Mouse (Mus musculus) heart, embryonic 13.5 days (tissue): ENCODE data around the gene Eid3. TPM values are rescaled to one million over a fixed set of nuclear protein-coding genes. Genes with fewer than 3 reads are reported as not detected.

Source experiments
- ATAC-seq: fragments of 200-750 bp; cut with Nextera tagmentation; 2 replicates; pipeline ENCODE4 v1.8.0; 2017; ENCODE audit warnings: moderate TSS enrichment; ENCODE audit not compliant: insufficient number of reproducible peaks, low FRiP score, low TSS enrichment; ENCODE audit errors: extremely low read depth
- H3K27ac ChIP-seq: fragments of 300-500 bp; sonication (generic); replicated peaks from 2 replicates; pipeline ENCODE4 v1.5.1; 2015; ENCODE audit warnings: moderate library complexity, mild to moderate bottlenecking, inconsistent platforms
- H3K27me3 ChIP-seq: fragments of 300-500 bp; sonication (generic); replicated peaks from 2 replicates; pipeline ENCODE4 v1.6.1; 2015; ENCODE audit warnings: mild to moderate bottlenecking, inconsistent platforms
- H3K36me3 ChIP-seq: fragments of 300-500 bp; sonication (generic); 2 replicates; pipeline ENCODE4 v1.6.1; 2015; ENCODE audit warnings: mild to moderate bottlenecking, inconsistent platforms
- H3K4me1 ChIP-seq: fragments of 300-500 bp; sonication (generic); 2 replicates; pipeline ENCODE4 v1.6.1; 2015; ENCODE audit warnings: inconsistent platforms
- H3K4me2 ChIP-seq: fragments of 300-500 bp; sonication (generic); 2 replicates; pipeline ENCODE4 v1.6.1; 2015; ENCODE audit warnings: inconsistent platforms, mild to moderate bottlenecking, moderate library complexity
- H3K4me3 ChIP-seq: fragments of 300-500 bp; sonication (generic); 2 replicates; pipeline ENCODE4 v1.5.1; 2015; ENCODE audit warnings: moderate library complexity, mild to moderate bottlenecking, inconsistent platforms
- H3K9ac ChIP-seq: fragments of 300-500 bp; sonication (generic); 2 replicates; pipeline ENCODE4 v1.6.1; 2015; ENCODE audit warnings: inconsistent platforms, mild to moderate bottlenecking, moderate library complexity
- H3K9me3 ChIP-seq: fragments of 300-500 bp; sonication (generic); 2 replicates; pipeline ENCODE4 v1.6.1; 2016; ENCODE audit warnings: inconsistent platforms
- WGBS: fragments of 180-500 bp; shearing (Covaris S2); methylation state at CpG from one replicate; pipeline ENCODE4 v1.1.7; 2015; ENCODE audit warnings: mixed read lengths; 5-methylcytosine and 5-hydroxymethylcytosine counted together
- polyA plus RNA-seq: library from polyadenylated mRNA; unstranded; fragments of >200 nt; fragmentation: Nextera tagmentation; extraction: Ambion mirVana; gene quantifications from 2 replicates; pipeline ENCODE4 v1.2.1, GENCODE M21; 2015

Eid3 gene
- 0.22 and 0.36 TPM in 2 replicates for polyA plus RNA-seq

DNA sequence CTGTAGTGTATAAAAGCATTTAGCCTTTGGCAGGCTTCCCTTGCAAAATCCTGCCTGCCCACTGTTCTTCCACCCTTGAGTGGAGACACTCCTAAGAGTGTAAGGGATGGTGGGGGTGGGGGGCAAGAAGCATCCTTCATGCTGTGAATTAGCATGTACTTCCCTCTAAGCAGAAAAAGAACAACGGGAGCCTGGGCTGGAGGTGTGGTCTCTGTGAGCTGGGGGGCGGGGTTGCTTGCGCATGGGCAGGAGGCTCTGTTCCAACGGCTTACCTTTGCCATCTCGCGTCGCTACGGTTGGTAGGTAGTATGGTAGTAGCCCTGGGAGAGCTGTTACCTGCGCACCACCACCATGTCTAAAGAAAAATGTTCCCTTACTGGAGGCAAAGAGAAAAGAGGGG is at the start of gene Eid3:
TSS of gene Eid3 (plus strand) at position 271 of the 400 bp plus-strand sequence.
- Histone ChIP-seq H3K4me2 (no peak within 1 kb of the TSS), H3K4me3 (no peak within 1 kb of the TSS), H3K9ac (no peak within 1 kb of the TSS), H3K9me3 (no peaks in the 10 kb centered on the region), H3K27ac (no peak within 1 kb of the TSS), H3K36me3 (peaks cover 59% of the 10 kb centered on the region), H3K4me1 (peaks cover 43% of the 10 kb centered on the region), H3K27me3 (no peaks in the 10 kb centered on the region)
- ATAC-seq = no peak
- 75% methylated on average over 9 of the region's 9 CpGs for WGBS

- Histone ChIP-seq H3K27ac (no peak overlapping the region), H3K36me3 (no peaks in the 10 kb centered on the region), H3K4me2 (no peak overlapping the region), H3K4me1 (peaks cover 12% of the 10 kb centered on the region), H3K4me3 (no peak overlapping the region), H3K27me3 (no peaks in the 10 kb centered on the region), H3K9me3 (no peaks in the 10 kb centered on the region), H3K9ac (no peak overlapping the region)
- WGBS = 83% methylated on average over 3 of the region's 3 CpGs
- ATAC-seq = no peak
Measured at GRCm38 (mm10) chr10:82817514-82817913, 48.9 kb upstream of the Eid3 start.

DNA sequence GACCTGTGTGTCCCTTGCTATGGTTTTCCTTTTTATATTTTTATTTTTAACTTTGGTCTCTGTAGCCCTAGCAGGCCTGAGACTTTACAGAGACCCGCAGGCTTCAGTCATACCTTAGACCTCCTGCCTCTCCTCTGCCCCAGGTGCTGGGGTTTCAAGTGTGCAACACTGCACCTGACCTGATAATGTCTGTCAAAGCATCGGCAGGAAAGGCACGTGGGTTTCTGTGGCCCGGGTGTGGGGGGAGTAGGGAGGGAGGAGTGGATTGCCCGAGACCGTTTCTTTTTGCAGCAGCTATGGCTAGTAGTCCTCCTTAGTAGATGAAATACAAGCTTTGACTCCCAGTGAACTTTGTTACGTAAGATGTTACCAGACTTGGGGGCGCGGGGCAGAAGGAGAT is 48.5 kb upstream of the Eid3 start:
- Histone ChIP-seq H3K9ac (no peak overlapping the region), H3K4me3 (no peak overlapping the region), H3K4me1 (peaks cover 12% of the 10 kb centered on the region), H3K27ac (no peak overlapping the region), H3K27me3 (no peaks in the 10 kb centered on the region), H3K36me3 (no peaks in the 10 kb centered on the region), H3K9me3 (no peaks in the 10 kb centered on the region), H3K4me2 (no peak overlapping the region)
- 60% methylated on average over 9 of the region's 9 CpGs for WGBS
- no peak for ATAC-seq

GRCm38 (mm10) chr10:82818661-82819060 is 47.8 kb upstream of the Eid3 start:
- 69% methylated on average over 6 of the region's 6 CpGs for WGBS
- peaks cover 12% of the 10 kb centered on the region for H3K4me1 ChIP-seq

DNA sequence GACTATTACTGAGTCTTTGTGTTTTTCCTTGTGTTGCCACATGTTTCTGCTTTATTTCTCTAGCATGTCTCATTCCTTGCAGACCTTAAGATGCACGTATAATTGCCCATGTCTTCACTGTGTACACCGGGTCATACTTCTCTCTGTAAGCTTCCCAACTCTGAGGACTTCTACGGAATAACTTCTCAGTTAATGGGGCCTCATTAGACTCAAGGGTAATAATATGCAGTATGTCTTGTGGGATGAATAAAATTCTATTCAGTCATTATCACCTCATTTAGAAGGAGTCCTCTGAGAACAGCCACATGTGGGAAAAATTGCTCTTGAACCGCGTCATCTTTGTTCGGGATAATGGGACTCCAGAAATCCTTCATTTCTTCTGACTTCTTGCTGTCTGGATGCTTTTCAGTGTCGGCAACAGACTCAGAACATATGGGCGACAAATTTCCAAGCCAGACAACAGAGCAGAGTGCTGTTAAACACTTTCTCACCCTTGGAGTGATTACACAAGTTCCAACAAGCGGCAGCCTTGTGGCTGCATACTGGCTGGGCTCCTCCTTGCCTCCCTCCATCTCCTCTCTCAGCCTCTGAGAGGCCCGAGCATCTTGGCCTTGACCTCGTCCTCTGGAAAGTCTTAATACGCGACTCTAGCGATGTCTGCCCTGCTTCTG is 43.2 kb upstream of the Eid3 start:
- Histone ChIP-seq H3K36me3 (no peaks in the 10 kb centered on the region), H3K4me3 (no peak overlapping the region), H3K4me2 (no peak overlapping the region), H3K27me3 (no peaks in the 10 kb centered on the region), H3K27ac (no peak overlapping the region), H3K9me3 (no peaks in the 10 kb centered on the region), H3K4me1 (no peaks in the 10 kb centered on the region), H3K9ac (no peak overlapping the region)
- WGBS = 70% methylated on average over 14 of the region's 14 CpGs
- ATAC-seq = no peak

More at GRCm38 (mm10) chr10:82818661-82819060, 47.8 kb upstream of the Eid3 start:
- H3K9ac ChIP-seq = no peak overlapping the region
- ATAC-seq = no peak
- no peaks in the 10 kb centered on the region for H3K27me3 ChIP-seq
- H3K27ac ChIP-seq = no peak overlapping the region
- no peaks in the 10 kb centered on the region for H3K9me3 ChIP-seq
- H3K4me2 ChIP-seq = no peak overlapping the region
- no peaks in the 10 kb centered on the region for H3K36me3 ChIP-seq
- no peak overlapping the region for H3K4me3 ChIP-seq

GRCm38 (mm10) chr10:82823779-82824177 is 42.6 kb upstream of the Eid3 start:
- 59% methylated on average over 5 of the region's 5 CpGs for WGBS
- no peaks in the 10 kb centered on the region for H3K4me1 ChIP-seq
- no peak overlapping the region for H3K4me2 ChIP-seq
- no peaks in the 10 kb centered on the region for H3K36me3 ChIP-seq
- no peak for ATAC-seq
- H3K27me3 ChIP-seq = no peaks in the 10 kb centered on the region
- no peak overlapping the region for H3K9ac ChIP-seq
- no peaks in the 10 kb centered on the region for H3K9me3 ChIP-seq
- no peak overlapping the region for H3K4me3 ChIP-seq
- H3K27ac ChIP-seq = no peak overlapping the region

DNA sequence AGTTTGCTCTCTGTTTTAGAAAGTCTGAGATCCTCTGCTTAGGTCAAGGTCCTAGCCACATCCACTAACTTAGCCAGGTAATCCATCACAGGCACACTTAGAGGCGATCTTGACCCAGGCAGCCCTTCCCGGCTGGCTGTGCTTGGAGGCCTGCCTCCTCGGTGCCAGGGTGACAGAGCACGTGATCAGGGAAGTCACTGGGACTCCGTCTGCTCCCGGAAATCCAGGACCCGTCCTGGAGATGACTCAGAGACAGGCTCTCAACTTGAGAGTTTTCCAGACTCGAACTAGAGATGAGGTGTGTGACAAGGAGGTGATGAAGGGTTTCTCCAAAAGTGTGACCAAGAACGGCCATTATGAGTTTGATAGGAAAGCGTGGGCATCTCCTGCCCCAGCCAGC is 41.9 kb upstream of the Eid3 start:
- H3K4me3 ChIP-seq = peak overlapping the region; percentile 10; the same call in 1 of the 2 replicates
- ATAC-seq = no peak
- no peaks in the 10 kb centered on the region for H3K27me3 ChIP-seq
- H3K4me2 ChIP-seq = peak overlapping the region; percentile 28
- H3K27ac ChIP-seq = no peak overlapping the region
- H3K4me1 ChIP-seq = no peaks in the 10 kb centered on the region
- H3K9ac ChIP-seq = no peak overlapping the region
- H3K36me3 ChIP-seq = no peaks in the 10 kb centered on the region
- WGBS = 31% methylated on average over 10 of the region's 10 CpGs
- no peaks in the 10 kb centered on the region for H3K9me3 ChIP-seq

- Histone ChIP-seq H3K9ac (no peak overlapping the region), H3K4me2 (no peak overlapping the region), H3K36me3 (no peaks in the 10 kb centered on the region), H3K4me1 (no peaks in the 10 kb centered on the region), H3K4me3 (no peak overlapping the region), H3K27me3 (no peaks in the 10 kb centered on the region), H3K9me3 (no peaks in the 10 kb centered on the region), H3K27ac (no peak overlapping the region)
- no peak for ATAC-seq
- 54% methylated on average over 6 of the region's 6 CpGs for WGBS
Measured at GRCm38 (mm10) chr10:82826516-82826915, 39.9 kb upstream of the Eid3 start.

DNA sequence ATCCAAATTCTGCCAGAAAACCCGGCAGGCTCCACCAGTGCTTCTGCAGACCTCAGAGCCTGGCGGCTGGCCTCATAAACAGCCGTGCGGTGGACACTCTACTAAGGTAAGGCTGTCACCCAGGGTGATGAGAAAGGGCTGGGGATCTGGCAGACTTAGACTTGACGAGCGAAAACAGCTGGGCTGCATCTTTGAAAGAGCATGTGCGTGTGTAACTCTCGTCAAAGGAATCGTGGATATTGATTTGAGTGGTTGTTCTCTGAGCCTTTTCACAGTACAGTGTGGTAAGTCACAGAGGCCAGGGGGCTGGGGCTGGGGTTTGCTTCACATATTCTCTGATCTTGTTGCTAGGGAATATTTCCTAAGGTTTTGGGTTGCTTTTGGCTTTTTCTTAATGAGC is 32.5 kb upstream of the Eid3 start, which contains the start of gene Txnrd1:
TSS of gene Txnrd1 (plus strand) at position 26 of the 400 bp plus-strand sequence.
- no peak for ATAC-seq
- Histone ChIP-seq H3K27ac (no peak within 1 kb of the TSS), H3K27me3 (no peaks in the 10 kb centered on the region), H3K4me1 (no peaks in the 10 kb centered on the region), H3K36me3 (no peaks in the 10 kb centered on the region), H3K9ac (no peak within 1 kb of the TSS), H3K9me3 (no peaks in the 10 kb centered on the region), H3K4me2 (no peak within 1 kb of the TSS), H3K4me3 (no peak within 1 kb of the TSS)
- WGBS = 48% methylated on average over 9 of the region's 9 CpGs

DNA sequence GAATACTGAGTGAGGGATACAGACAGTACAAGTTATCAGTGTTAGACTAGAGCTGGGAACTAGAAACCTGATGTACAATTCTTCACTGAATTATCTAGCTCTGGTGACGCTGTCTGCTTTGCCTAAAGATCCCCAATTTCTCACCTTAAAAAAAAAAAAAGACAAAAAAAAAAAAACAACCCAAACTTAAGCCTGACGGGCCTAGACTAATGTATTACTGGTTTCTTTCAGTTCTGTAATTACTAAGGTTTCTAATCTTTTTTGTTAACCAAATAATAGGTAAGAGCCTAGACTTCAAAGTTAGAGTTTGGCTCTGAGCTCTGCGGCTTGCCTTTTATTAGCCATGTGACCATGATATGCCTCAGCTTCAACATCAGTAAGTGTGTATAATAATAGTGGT is 30.5 kb upstream of the Eid3 start:
- Histone ChIP-seq H3K4me3 (no peak overlapping the region), H3K4me1 (no peaks in the 10 kb centered on the region), H3K27ac (no peak overlapping the region), H3K4me2 (no peak overlapping the region), H3K36me3 (no peaks in the 10 kb centered on the region), H3K9ac (no peak overlapping the region), H3K9me3 (no peaks in the 10 kb centered on the region), H3K27me3 (no peaks in the 10 kb centered on the region)
- no peak for ATAC-seq
- 80% methylated on average over 3 of the region's 3 CpGs for WGBS

GRCm38 (mm10) chr10:82838390-82838789 is 28.0 kb upstream of the Eid3 start:
- Histone ChIP-seq H3K27ac (no peak overlapping the region), H3K4me3 (no peak overlapping the region), H3K4me2 (no peak overlapping the region), H3K9ac (no peak overlapping the region), H3K9me3 (no peaks in the 10 kb centered on the region), H3K4me1 (no peaks in the 10 kb centered on the region), H3K36me3 (no peaks in the 10 kb centered on the region), H3K27me3 (no peaks in the 10 kb centered on the region)
- ATAC-seq = no peak
- WGBS = 82% methylated on average over 7 of the region's 7 CpGs

DNA sequence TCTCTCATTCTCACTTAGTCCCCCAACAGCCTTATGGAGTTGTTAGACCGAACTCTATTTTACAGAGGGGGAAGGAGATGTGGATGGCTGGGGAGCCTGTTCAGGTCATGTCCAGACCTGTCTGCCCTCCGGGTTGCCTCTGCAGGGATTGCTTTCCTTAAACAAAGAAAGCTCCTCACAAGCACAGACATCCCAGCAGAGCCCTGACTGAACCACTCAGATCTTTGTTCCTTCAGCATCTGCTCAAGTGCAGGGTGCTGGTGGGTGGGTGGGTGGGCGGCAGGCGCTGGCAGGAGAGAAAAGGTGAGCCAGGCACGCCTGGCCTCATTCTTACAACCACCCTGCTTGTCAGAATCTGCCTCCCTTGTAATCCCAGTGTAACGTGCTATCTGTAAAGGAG is 22.3 kb upstream of the Eid3 start:
- Histone ChIP-seq H3K4me1 (no peaks in the 10 kb centered on the region), H3K4me2 (no peak overlapping the region), H3K27me3 (no peaks in the 10 kb centered on the region), H3K9ac (no peak overlapping the region), H3K27ac (no peak overlapping the region), H3K4me3 (no peak overlapping the region), H3K36me3 (no peaks in the 10 kb centered on the region), H3K9me3 (no peaks in the 10 kb centered on the region)
- no peak for ATAC-seq
- 56% methylated on average over 6 of the region's 6 CpGs for WGBS
